Mouse (Mus musculus) lung, embryonic 14.5 days (tissue): Measurements from ENCODE around the gene Fbn1. TPM values are rescaled to one million over a fixed set of nuclear protein-coding genes. Genes with fewer than 3 reads are reported as not detected.

Experiments used
- ATAC-seq: fragments of 200-750 bp; cut with Nextera tagmentation; 2 replicates; pipeline ENCODE4 v1.8.0; 2017; ENCODE audit warnings: mild to moderate bottlenecking, moderate TSS enrichment, moderate library complexity; ENCODE audit not compliant: insufficient read depth
- DNase-seq: peaks from one replicate; pipeline ENCODE4 v3.0.0-alpha.2; 2015
- H3K27ac ChIP-seq: fragments of 300-500 bp; sonication (generic); 2 replicates; pipeline ENCODE4 v1.5.1; 2014; ENCODE audit warnings: low read depth, mild to moderate bottlenecking, moderate library complexity
- H3K27me3 ChIP-seq: fragments of 300-500 bp; sonication (generic); 2 replicates; pipeline ENCODE4 v1.6.1; 2014; ENCODE audit warnings: low read length, control low read depth; ENCODE audit not compliant: insufficient read depth
- H3K36me3 ChIP-seq: fragments of 300-500 bp; sonication (generic); 2 replicates; pipeline ENCODE4 v1.6.1; 2014; ENCODE audit warnings: control low read depth; ENCODE audit not compliant: insufficient read depth
- H3K4me1 ChIP-seq: fragments of 300-500 bp; sonication (generic); 2 replicates; pipeline ENCODE4 v1.6.1; 2014; ENCODE audit warnings: antibody characterized with exemption, control low read depth; ENCODE audit not compliant: insufficient read depth
- H3K4me2 ChIP-seq: fragments of 300-500 bp; sonication (generic); 2 replicates; pipeline ENCODE4 v1.6.1; 2014; ENCODE audit warnings: mild to moderate bottlenecking
- H3K4me3 ChIP-seq: fragments of 300-500 bp; sonication (generic); 2 replicates; pipeline ENCODE4 v1.5.1; 2014; ENCODE audit warnings: low read depth, low read length
- H3K9ac ChIP-seq: fragments of 300-500 bp; sonication (generic); 2 replicates; pipeline ENCODE4 v1.6.1; 2014
- H3K9me3 ChIP-seq: fragments of 300-500 bp; sonication (generic); 2 replicates; pipeline ENCODE4 v1.6.1; 2016; ENCODE audit warnings: low read depth, low read length, control low read depth
- CTCF ChIP-seq: IDR thresholded peaks from 2 replicates; pipeline ENCODE4 v1.5.1; 2016; ENCODE audit warnings: antibody characterized with exemption, low read depth
- WGBS: fragments of 180-500 bp; shearing (Covaris S2); extraction: QIAGEN DNeasy Blood & Tissue Kit; methylation state at CpG from one replicate; pipeline ENCODE4 v1.1.7; 2014; 5-methylcytosine and 5-hydroxymethylcytosine counted together
- polyA plus RNA-seq: library from polyadenylated mRNA; unstranded; fragments of >200 nt; fragmentation: Nextera tagmentation; extraction: Ambion mirVana; gene quantifications from 2 replicates; pipeline ENCODE4 v1.2.1, GENCODE M21; 2014

Fbn1 gene
- polyA plus RNA-seq, 1 experiment from 2014 or later, result 53.1 TPM

DNA sequence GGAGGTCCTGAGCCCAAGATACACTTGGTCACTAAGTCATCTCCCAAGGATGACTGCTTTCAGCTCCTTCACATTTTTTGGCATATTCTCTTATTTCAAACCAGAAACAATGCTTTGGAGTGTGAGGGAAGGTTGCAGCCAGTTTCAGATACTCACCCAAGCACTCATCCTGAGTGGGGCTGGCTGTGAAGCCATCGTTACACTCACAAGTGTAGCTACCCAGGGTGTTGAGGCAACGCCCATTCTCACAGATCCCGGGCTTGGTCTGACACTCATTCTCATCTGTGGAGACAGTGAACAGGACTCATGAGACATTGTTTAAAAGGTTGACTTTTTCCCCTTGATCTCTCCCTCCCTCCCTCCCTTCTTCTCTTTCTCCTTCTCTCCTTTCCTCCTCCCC, 192.6 kb downstream of the Fbn1 start:
- ATAC-seq (no peak), DNase-seq (no peak)
- Histone ChIP-seq H3K4me1 (no peaks in the 10 kb centered on the region), H3K9me3 (no peaks in the 10 kb centered on the region), H3K27me3 (no peaks in the 10 kb centered on the region), H3K4me2 (no peak overlapping the region), H3K4me3 (no peak overlapping the region), H3K27ac (no peak overlapping the region), H3K36me3 (peaks cover 64% of the 10 kb centered on the region), H3K9ac (no peak overlapping the region)
- WGBS, result 93% methylated on average over 3 of the region's 3 CpGs
- no peak for TF ChIP-seq CTCF

- Histone ChIP-seq H3K9ac (no peak overlapping the region), H3K4me3 (no peak overlapping the region), H3K36me3 (peaks cover 70% of the 10 kb centered on the region), H3K4me2 (no peak overlapping the region), H3K27ac (no peak overlapping the region), H3K9me3 (no peaks in the 10 kb centered on the region), H3K4me1 (no peaks in the 10 kb centered on the region), H3K27me3 (no peaks in the 10 kb centered on the region)
- peak; percentile 66 for DNase-seq
- TF ChIP-seq CTCF, result no peak
- WGBS, result 60% methylated on average over 16 of the region's 16 CpGs
- ATAC-seq, result peak; percentile 50; the same call in 1 of the 2 replicates
These were observed 193.4 kb downstream of the Fbn1 start for GRCm38 (mm10) chr2:125314169-125314925.

DNA sequence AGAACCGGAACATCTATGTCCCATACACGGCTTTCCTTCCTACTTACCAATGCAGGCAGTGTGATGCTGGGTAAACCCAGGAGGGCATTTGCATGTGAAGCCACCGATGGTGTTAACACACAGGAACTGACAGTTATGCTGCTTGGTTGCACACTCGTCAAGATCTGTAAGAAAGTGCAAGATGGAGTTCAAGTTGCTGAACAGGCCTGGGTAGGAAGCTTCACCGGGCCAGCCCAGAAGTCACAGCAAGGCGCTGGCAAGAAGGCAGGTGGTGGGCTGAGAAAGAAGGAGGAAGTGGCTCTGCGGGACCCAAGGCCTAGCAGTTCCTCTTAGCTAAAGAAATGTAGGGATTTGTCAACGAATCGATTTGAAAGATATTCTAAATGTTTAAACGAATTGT, 198.1 kb downstream of the Fbn1 start:
- Histone ChIP-seq H3K27me3 (no peaks in the 10 kb centered on the region), H3K4me1 (no peaks in the 10 kb centered on the region), H3K27ac (no peak overlapping the region), H3K9ac (no peak overlapping the region), H3K9me3 (no peaks in the 10 kb centered on the region), H3K36me3 (peaks cover 71% of the 10 kb centered on the region), H3K4me3 (no peak overlapping the region), H3K4me2 (no peak overlapping the region)
- WGBS, result 84% methylated on average over 10 of the region's 10 CpGs
- no peak for TF ChIP-seq CTCF
- ATAC-seq, result no peak
- DNase-seq, result no peak

GRCm38 (mm10) chr2:125305671-125306070, 202.1 kb downstream of the Fbn1 start:
- 81% methylated on average over 3 of the region's 3 CpGs for WGBS
- Histone ChIP-seq H3K9ac (no peak overlapping the region), H3K4me3 (no peak overlapping the region), H3K9me3 (no peaks in the 10 kb centered on the region), H3K36me3 (peaks cover 64% of the 10 kb centered on the region), H3K27me3 (no peaks in the 10 kb centered on the region), H3K27ac (no peak overlapping the region), H3K4me2 (no peak overlapping the region), H3K4me1 (no peaks in the 10 kb centered on the region)
- DNase-seq (no peak), ATAC-seq (no peak)
- TF ChIP-seq CTCF, result no peak

GRCm38 (mm10) chr2:125304746-125305145, 203.0 kb downstream of the Fbn1 start:
- no peak for TF ChIP-seq CTCF
- Histone ChIP-seq H3K4me3 (no peak overlapping the region), H3K36me3 (peaks cover 64% of the 10 kb centered on the region), H3K9ac (no peak overlapping the region), H3K9me3 (no peaks in the 10 kb centered on the region), H3K27ac (no peak overlapping the region), H3K4me2 (no peak overlapping the region), H3K27me3 (no peaks in the 10 kb centered on the region), H3K4me1 (no peaks in the 10 kb centered on the region)
- WGBS, result 82% methylated on average over 3 of the region's 3 CpGs
- DNase-seq, result peak; percentile 39
- ATAC-seq, result no peak

GRCm38 (mm10) chr2:125303764-125304384, 203.9 kb downstream of the Fbn1 start:
- 63% methylated on average over 5 of the region's 5 CpGs for WGBS
- H3K36me3 ChIP-seq, result peaks cover 55% of the 10 kb centered on the region
- no peak overlapping the region for H3K9ac ChIP-seq
- H3K9me3 ChIP-seq, result no peaks in the 10 kb centered on the region
- no peaks in the 10 kb centered on the region for H3K4me1 ChIP-seq
- H3K27me3 ChIP-seq, result no peaks in the 10 kb centered on the region
- TF ChIP-seq CTCF, result peak; percentile 53
- H3K4me3 ChIP-seq, result no peak overlapping the region
- DNase-seq, result peak; percentile 38
- H3K27ac ChIP-seq, result no peak overlapping the region
- no peak for ATAC-seq
- no peak overlapping the region for H3K4me2 ChIP-seq

DNA sequence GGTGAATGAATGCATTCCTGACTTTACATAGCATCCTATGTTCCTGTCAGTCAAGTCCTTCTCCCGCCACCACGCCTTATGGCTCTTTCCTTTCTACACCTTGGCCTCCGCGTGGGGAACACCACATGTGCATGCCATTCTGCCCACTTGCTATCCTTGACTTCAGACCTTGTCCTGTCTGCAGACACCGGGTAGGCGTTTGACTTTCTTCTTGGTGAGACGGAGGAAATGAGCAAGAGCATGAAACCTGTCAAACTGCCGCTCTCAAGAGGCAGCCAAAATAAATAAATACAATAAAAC, 205.2 kb downstream of the Fbn1 start:
- H3K9ac ChIP-seq, result no peak overlapping the region
- TF ChIP-seq CTCF, result no peak
- WGBS, result 65% methylated on average over 8 of the region's 8 CpGs
- no peaks in the 10 kb centered on the region for H3K4me1 ChIP-seq
- no peak for DNase-seq
- no peak overlapping the region for H3K4me2 ChIP-seq
- H3K27ac ChIP-seq, result no peak overlapping the region
- no peak for ATAC-seq
- H3K36me3 ChIP-seq, result peaks cover 45% of the 10 kb centered on the region; the same call in 1 of the 2 replicates
- H3K27me3 ChIP-seq, result no peaks in the 10 kb centered on the region
- no peaks in the 10 kb centered on the region for H3K9me3 ChIP-seq
- no peak overlapping the region for H3K4me3 ChIP-seq
